Mouse (Mus musculus): ENCODE data around the gene Dennd5a.

DNA sequence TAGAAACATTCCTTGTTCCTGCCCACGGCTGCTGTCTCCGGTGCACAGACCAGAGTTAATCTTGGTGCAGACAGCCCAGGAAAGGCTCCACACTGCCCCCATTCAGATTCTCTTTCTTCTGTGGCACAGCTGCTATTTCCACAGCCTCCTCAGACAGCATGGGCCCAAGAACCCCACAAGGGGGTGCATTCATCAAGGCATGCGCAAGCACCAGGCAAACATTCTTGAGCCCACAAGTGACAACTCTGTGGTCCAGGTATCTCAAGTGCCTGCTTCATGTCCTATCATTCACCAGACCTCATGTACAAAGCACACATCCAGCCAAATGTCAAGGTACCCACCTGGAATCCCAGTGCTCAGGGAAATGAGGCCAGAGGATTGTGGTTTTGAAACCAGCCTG is 91.8 kb downstream of the Dennd5a start:
- TF ChIP-seq POLR2A (IDR thresholded peaks at IDR 0.05; ENCODE audit: low read depth, low read length) (no peak), CTCF (conservative IDR thresholded peaks at IDR 0.05; ENCODE audit: insufficient read depth, insufficient read length, low read depth, low read length) (no peak)

Data from kidney, adult 2 months (tissue).